Mouse (Mus musculus) olfactory bulb, adult 2 months (tissue): ENCODE results near the gene Pip5k1b.

Source experiments
- CTCF ChIP-seq: fragments of 200-500 bp; IDR thresholded peaks from 2 replicates; pipeline ENCODE4 v1.5.1; 2012; ENCODE audit warnings: low read depth, mild to moderate bottlenecking, low read length, moderate library complexity; ENCODE audit not compliant: insufficient read depth
- POLR2A ChIP-seq: fragments of 200-500 bp; IDR thresholded peaks from 2 replicates; pipeline ENCODE4 v1.6.1; 2012; ENCODE audit warnings: mild to moderate bottlenecking, low read depth, low read length, moderate library complexity; ENCODE audit not compliant: insufficient read depth

GRCm38 (mm10) chr19:24301768-24302148, 253.9 kb downstream of the Pip5k1b start:
- no peak for TF ChIP-seq POLR2A
- no peak for TF ChIP-seq CTCF
